Mouse (Mus musculus) embryonic facial prominence, embryonic 15.5 days (tissue): ENCODE measurements around the gene 2310022B05Rik. TPM values are rescaled to one million over a fixed set of nuclear protein-coding genes. Genes with fewer than 3 reads are reported as not detected.

Experiments used
- ATAC-seq: fragments of 200-750 bp; cut with Nextera tagmentation; 2 replicates; pipeline ENCODE4 v1.8.0; 2017; ENCODE audit warnings: low read depth, moderate TSS enrichment; ENCODE audit not compliant: insufficient number of reproducible peaks, low FRiP score, low TSS enrichment
- H3K27ac ChIP-seq: fragments of 300-500 bp; sonication (generic); replicated peaks from 2 replicates; pipeline ENCODE4 v1.5.1; 2015; ENCODE audit warnings: mild to moderate bottlenecking, inconsistent platforms
- H3K27me3 ChIP-seq: fragments of 300-500 bp; sonication (generic); 2 replicates; pipeline ENCODE4 v1.6.1; 2015; ENCODE audit warnings: inconsistent platforms
- H3K36me3 ChIP-seq: fragments of 300-500 bp; sonication (generic); 2 replicates; pipeline ENCODE4 v1.6.1; 2015; ENCODE audit warnings: mild to moderate bottlenecking, inconsistent platforms
- H3K4me1 ChIP-seq: fragments of 300-500 bp; sonication (generic); 2 replicates; pipeline ENCODE4 v1.6.1; 2015; ENCODE audit warnings: inconsistent platforms
- H3K4me2 ChIP-seq: fragments of 300-500 bp; sonication (generic); replicated peaks from 2 replicates; pipeline ENCODE4 v1.6.1; 2015; ENCODE audit warnings: mild to moderate bottlenecking, inconsistent platforms
- H3K4me3 ChIP-seq: fragments of 300-500 bp; sonication (generic); replicated peaks from 2 replicates; pipeline ENCODE4 v1.5.1; 2015; ENCODE audit warnings: mild to moderate bottlenecking, inconsistent platforms
- H3K9ac ChIP-seq: fragments of 300-500 bp; sonication (generic); 2 replicates; pipeline ENCODE4 v1.6.1; 2015; ENCODE audit warnings: inconsistent platforms
- H3K9me3 ChIP-seq: fragments of 300-500 bp; sonication (generic); replicated peaks from 2 replicates; pipeline ENCODE4 v1.6.1; 2016; ENCODE audit warnings: inconsistent platforms
- WGBS: fragments of 180-500 bp; shearing (Covaris S2); methylation state at CpG from one replicate; pipeline ENCODE4 v1.1.7; 2015; 5-methylcytosine and 5-hydroxymethylcytosine counted together
- polyA plus RNA-seq: library from polyadenylated mRNA; unstranded; fragments of >200 nt; fragmentation: Nextera tagmentation; extraction: Ambion mirVana; gene quantifications from 2 replicates; pipeline ENCODE4 v1.2.1, GENCODE M21; 2015

Gene 2310022B05Rik
- polyA plus RNA-seq, 1 experiment from 2014 or later, result 38.6 TPM

DNA sequence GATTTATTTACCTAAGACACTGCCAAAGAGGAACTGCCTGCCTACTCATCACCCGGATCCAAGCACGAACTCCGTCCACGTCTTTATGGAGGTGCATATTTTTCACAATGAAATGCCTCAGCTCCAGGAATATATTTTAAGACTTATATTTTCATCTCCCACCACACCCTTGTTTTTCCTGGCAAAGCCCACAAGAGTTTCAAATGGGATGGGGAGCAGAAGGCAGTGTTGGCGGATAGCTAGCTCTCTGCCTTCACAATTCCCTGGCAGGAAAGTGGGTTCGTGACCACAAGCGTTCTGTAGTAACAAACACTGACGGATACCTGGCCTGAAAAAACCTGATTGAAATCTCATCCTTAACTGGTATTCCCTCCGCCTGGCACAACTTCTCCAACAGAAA is 1.4 kb downstream of the 2310022B05Rik start:
- Histone ChIP-seq H3K27ac (peak overlapping the region; percentile 92), H3K36me3 (no peaks in the 10 kb centered on the region), H3K27me3 (no peaks in the 10 kb centered on the region), H3K9me3 (no peaks in the 10 kb centered on the region), H3K4me1 (peaks cover 50% of the 10 kb centered on the region), H3K4me3 (peak overlapping the region; percentile 96), H3K9ac (peak overlapping the region; percentile 87; the same call in 1 of the 2 replicates), H3K4me2 (peak overlapping the region; percentile 60)
- 20% methylated on average over 9 of the region's 9 CpGs for WGBS
- no peak for ATAC-seq

DNA sequence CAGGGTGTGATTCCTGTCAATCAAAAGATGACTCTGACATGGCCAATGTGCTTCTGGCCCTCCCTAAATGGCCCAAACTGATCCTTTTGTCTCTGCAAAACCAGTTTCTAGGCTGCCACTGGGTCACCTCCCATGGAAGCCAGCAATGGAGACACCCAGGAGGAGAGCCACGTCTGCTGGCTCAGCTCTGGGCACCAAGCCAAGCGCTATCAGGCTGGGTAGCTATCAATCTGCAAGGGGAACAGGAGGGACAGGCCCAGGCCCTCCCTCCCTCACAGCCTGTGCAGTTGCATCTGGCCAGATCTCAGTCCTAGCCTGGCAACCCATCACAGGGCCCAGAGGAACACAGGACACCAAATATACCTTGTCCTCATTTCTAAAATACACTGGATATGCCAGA is 4.8 kb downstream of the 2310022B05Rik start:
- 0 out of 2 replicates have a peak overlapping the region, but pooled peaks have one; percentile 44 for H3K27ac ChIP-seq
- 35% methylated on average over 2 of the region's 2 CpGs for WGBS
- no peak overlapping the region for H3K4me3 ChIP-seq
- no peak overlapping the region for H3K4me2 ChIP-seq
- no peaks in the 10 kb centered on the region for H3K9me3 ChIP-seq
- H3K4me1 ChIP-seq, result peaks cover 67% of the 10 kb centered on the region
- H3K36me3 ChIP-seq, result peaks cover 8% of the 10 kb centered on the region; the same call in 1 of the 2 replicates
- H3K9ac ChIP-seq, result no peak overlapping the region
- H3K27me3 ChIP-seq, result no peaks in the 10 kb centered on the region
- no peak for ATAC-seq

DNA sequence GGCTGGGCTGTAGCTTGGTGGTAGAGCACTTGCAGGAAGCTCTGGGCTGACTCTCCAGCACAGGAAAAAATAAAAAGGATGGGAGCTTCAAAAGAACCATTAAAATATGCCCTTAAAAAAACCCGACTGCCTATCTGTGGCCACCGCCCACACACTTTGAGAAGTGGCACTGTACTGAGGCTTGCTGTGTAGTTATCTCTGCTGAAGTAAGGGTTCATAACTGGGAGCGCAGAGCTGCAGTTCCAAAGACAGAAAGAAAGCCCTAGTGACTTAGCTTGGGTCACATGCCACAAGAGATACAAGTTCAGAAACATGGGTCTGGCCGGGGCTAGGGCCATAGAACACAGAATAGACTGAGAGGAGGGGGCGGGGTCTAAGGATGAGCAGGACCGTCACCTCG is 5.2 kb downstream of the 2310022B05Rik start:
- H3K27me3 ChIP-seq, result no peaks in the 10 kb centered on the region
- no peak overlapping the region for H3K4me2 ChIP-seq
- no peak for ATAC-seq
- H3K9ac ChIP-seq, result no peak overlapping the region
- peaks cover 8% of the 10 kb centered on the region; the same call in 1 of the 2 replicates for H3K36me3 ChIP-seq
- peak overlapping the region; percentile 44; the same call in 1 of the 2 replicates for H3K27ac ChIP-seq
- WGBS, result 80% methylated on average over 7 of the region's 7 CpGs
- peaks cover 70% of the 10 kb centered on the region for H3K4me1 ChIP-seq
- H3K9me3 ChIP-seq, result no peaks in the 10 kb centered on the region
- no peak overlapping the region for H3K4me3 ChIP-seq

DNA sequence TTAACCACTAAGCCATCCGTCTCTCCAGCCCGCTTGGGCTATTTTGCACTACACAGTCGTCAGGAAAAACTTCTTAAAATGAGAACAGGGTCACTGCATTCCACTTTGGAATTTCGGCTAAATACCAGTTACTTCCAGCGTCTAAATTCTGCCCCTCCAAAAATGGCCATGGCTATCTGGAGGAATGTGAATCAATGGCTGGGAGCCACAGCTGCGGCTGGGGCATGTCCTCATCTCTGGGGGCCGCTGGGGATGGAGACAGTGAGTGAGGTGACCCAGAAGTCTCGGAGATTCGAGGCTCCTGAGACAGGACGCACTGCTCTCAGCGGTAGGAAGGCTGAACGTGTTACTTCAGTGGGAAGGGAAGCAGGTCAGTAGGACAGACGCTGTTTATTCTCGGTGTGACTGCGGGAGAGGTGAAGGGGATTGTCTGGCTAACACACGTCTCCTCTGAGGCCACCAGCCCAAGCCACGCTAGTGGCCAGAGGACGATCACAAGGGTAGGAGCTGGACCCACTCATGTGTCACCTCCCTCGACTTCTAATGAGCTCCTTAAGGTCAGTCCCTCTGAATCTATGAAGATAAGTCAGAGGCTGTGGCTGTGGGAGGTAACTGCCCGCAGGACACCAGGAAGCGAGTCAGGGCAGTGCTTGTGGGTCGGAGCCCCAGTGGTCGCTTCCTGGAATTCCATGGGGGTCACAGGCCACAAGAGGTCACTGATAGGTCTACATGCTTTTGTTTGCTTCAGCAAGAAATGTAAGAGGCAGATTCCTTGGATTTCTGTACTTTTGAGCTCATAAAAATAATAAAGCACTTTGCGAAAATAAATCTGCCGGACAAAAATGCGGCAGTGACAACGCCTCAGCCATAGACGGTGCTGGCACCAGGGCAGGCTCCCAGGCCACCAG is 9.3 kb downstream of the 2310022B05Rik start:
- Histone ChIP-seq H3K4me2 (no peak overlapping the region), H3K36me3 (peaks cover 15% of the 10 kb centered on the region; the same call in 1 of the 2 replicates), H3K27ac (peak overlapping the region; percentile 78), H3K4me3 (no peak overlapping the region), H3K9ac (no peak overlapping the region), H3K4me1 (peaks cover 60% of the 10 kb centered on the region), H3K9me3 (no peaks in the 10 kb centered on the region), H3K27me3 (no peaks in the 10 kb centered on the region)
- WGBS, result 60% methylated on average over 28 of the region's 28 CpGs
- ATAC-seq, result no peak; the same call in 1 of the 2 replicates

DNA sequence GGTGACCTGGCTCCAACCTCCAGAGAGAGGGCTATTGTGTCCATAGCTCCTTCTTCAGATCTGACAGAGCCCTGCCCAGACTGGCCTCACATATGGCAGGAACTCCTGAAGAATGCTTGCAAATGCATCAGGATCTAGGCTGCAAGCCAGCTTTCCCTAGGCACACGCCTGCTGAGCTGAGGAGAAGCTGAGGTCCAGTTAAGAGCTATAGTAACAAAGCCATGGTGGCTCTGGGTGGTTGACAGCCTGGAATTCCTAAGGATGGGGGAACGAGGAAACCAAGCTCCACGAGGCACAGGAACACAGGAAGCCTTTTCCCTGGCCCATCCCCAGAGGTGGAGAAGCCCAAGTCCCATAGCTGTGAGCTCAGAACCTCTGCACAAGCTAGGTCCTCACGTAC is 10.6 kb downstream of the 2310022B05Rik start:
- Histone ChIP-seq H3K27ac (peak overlapping the region; percentile 78), H3K9me3 (no peaks in the 10 kb centered on the region), H3K9ac (no peak overlapping the region), H3K36me3 (peaks cover 15% of the 10 kb centered on the region; the same call in 1 of the 2 replicates), H3K4me3 (no peak overlapping the region), H3K27me3 (no peaks in the 10 kb centered on the region), H3K4me1 (peaks cover 53% of the 10 kb centered on the region), H3K4me2 (no peak overlapping the region)
- ATAC-seq, result peak; percentile 68
- WGBS, result 22% methylated on average over 4 of the region's 4 CpGs

DNA sequence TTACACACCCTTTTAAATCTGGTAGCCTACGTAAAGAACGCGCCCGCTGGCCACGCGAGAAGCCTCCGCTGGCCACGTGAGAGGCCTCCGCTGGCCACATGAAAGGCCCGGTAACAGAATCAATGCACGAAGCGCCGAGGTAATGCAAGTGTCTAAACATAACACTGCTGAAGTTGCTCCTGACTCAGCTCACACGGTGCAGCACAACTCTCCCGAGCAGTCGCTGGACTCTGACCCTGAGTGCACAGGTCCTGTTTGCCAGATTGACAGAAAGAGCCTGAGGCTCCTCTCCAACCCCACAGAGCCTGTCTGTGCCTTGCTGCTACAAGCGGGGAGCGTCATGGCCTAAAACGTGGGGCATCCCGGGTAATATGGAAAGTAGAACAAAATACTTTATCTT is 11.4 kb downstream of the 2310022B05Rik start:
- 76% methylated on average over 20 of the region's 20 CpGs for WGBS
- Histone ChIP-seq H3K9ac (no peak overlapping the region), H3K36me3 (peaks cover 15% of the 10 kb centered on the region; the same call in 1 of the 2 replicates), H3K27ac (no peak overlapping the region; the same call in 1 of the 2 replicates), H3K9me3 (no peaks in the 10 kb centered on the region), H3K4me2 (no peak overlapping the region), H3K27me3 (no peaks in the 10 kb centered on the region), H3K4me3 (no peak overlapping the region), H3K4me1 (peaks cover 51% of the 10 kb centered on the region)
- no peak for ATAC-seq

DNA sequence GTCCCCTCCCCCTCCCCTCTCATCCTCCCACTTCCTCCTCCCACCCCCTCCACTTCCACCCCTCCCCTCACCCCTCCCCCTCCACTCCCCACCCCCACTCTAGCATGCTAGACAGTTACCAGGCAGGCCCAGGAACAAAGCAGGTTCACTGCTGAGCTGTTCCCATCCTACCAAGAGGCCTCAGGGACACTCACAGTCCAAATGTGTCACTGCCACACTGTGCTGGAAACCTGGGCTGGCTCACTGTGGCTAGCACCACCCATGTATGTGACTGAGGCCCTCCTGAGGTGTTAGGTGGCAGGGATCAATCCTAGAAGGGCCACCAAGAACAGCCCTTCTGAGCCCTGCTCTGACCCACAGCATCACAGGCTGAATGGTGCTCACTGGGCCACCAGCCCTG is 14.9 kb downstream of the 2310022B05Rik start:
- Histone ChIP-seq H3K27ac (no peak overlapping the region), H3K36me3 (peaks cover 7% of the 10 kb centered on the region; the same call in 1 of the 2 replicates), H3K4me3 (no peak overlapping the region), H3K9me3 (no peaks in the 10 kb centered on the region), H3K9ac (no peak overlapping the region), H3K4me2 (no peak overlapping the region), H3K27me3 (no peaks in the 10 kb centered on the region), H3K4me1 (peaks cover 53% of the 10 kb centered on the region)
- ATAC-seq, result no peak

DNA sequence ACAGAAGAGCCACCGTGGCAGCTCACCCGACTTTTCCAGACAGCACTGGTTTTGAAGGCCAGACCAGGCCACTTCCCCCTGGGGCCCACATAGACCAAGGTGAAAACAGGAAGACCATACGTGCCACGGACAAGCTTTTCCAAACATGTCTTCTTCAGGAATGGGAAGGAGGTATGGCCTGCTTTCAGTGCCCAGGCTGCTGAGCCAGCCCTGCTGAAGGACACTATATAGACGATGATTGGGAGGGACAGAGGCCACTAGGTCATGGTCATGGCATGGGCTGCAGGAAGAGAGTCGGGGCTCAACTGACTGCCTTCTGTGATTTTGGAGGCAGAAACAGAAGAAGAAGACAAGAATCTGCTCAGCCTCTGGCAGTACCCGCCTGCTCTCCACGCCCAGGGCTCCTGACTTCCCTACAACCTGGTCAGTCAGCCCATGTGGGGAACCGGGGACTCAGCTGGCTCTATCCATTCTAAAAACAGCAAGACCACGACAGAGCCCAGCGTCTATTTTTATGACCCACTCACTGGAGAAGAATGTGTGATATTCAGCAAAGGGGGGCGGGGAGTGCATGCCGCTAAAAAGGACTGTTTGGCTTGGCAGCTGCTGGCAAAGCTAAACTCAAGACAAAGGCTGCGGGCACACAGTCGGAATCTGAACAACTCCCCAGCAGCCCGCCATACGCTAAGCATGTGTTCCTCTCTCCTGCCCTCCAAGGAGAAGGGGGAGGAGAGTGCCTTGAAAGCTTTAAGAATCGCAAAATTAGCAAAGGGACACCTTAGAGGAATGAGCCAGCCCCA is 19.4 kb downstream of the 2310022B05Rik start:
- peak overlapping the region; percentile 17 for H3K4me2 ChIP-seq
- 33% methylated on average over 18 of the region's 18 CpGs for WGBS

DNA sequence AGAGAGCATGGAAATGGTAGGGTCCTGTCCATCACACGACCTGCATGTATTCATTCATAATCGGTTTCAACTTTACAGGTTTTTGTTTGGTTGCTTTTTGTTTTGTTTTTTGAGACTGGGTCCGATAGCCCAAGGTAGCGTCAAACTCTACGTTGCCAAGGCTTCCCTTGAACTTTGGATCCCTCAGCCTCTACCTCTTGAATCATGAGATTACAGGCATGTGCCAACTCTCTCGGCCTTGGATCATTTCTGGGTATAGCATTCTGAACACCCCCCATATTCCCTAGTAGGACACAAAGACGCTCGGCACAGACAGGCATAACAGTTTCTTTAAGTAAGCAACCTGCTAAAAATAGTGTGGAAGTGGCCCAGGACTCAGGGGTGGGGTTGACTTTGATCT is 21.6 kb downstream of the 2310022B05Rik start:
- H3K9ac ChIP-seq, result no peak overlapping the region
- 93% methylated on average over 8 of the region's 8 CpGs for WGBS
- H3K27ac ChIP-seq, result no peak overlapping the region
- no peak for ATAC-seq
- no peak overlapping the region for H3K4me2 ChIP-seq
- no peaks in the 10 kb centered on the region for H3K27me3 ChIP-seq
- H3K4me1 ChIP-seq, result peaks cover 34% of the 10 kb centered on the region
- peaks cover 44% of the 10 kb centered on the region for H3K36me3 ChIP-seq
- 0 out of 2 replicates have a peak, but pooled peaks cover 4% of the 10 kb centered on the region for H3K9me3 ChIP-seq
- H3K4me3 ChIP-seq, result no peak overlapping the region

More for the DNA sequence above, 19.4 kb downstream of the 2310022B05Rik start:
- peaks cover 23% of the 10 kb centered on the region for H3K36me3 ChIP-seq
- H3K4me3 ChIP-seq, result no peak overlapping the region; the same call in 1 of the 2 replicates
- H3K9ac ChIP-seq, result no peak overlapping the region; the same call in 1 of the 2 replicates
- 0 out of 2 replicates have a peak, but pooled peaks cover 4% of the 10 kb centered on the region for H3K9me3 ChIP-seq
- H3K27ac ChIP-seq, result peak overlapping the region; percentile 92
- ATAC-seq, result peak; percentile 87
- no peaks in the 10 kb centered on the region for H3K27me3 ChIP-seq
- H3K4me1 ChIP-seq, result peaks cover 38% of the 10 kb centered on the region

DNA sequence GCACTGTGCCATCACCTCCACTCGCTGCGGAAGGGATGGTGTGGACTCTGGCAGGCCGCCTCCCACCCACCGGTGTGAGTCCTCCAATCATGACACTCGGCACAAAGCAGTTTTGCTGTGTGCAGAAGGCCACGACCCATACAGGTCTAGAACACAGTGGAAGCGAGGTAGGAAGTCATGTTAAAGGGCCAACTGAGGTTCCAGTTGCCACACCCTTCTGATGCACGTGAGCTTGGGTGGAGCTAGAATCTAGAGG is 28.0 kb downstream of the 2310022B05Rik start:
- H3K4me2 ChIP-seq, result no peak overlapping the region
- H3K9me3 ChIP-seq, result no peaks in the 10 kb centered on the region
- H3K4me1 ChIP-seq, result peaks cover 34% of the 10 kb centered on the region
- WGBS, result 84% methylated on average over 8 of the region's 8 CpGs
- ATAC-seq, result no peak
- no peak overlapping the region for H3K27ac ChIP-seq
- H3K36me3 ChIP-seq, result peaks cover 50% of the 10 kb centered on the region
- H3K4me3 ChIP-seq, result no peak overlapping the region
- no peaks in the 10 kb centered on the region for H3K27me3 ChIP-seq
- no peak overlapping the region for H3K9ac ChIP-seq
